Mouse (Mus musculus): Measurements from ENCODE around the gene Trappc2l.

The Trappc2l gene

DNA sequence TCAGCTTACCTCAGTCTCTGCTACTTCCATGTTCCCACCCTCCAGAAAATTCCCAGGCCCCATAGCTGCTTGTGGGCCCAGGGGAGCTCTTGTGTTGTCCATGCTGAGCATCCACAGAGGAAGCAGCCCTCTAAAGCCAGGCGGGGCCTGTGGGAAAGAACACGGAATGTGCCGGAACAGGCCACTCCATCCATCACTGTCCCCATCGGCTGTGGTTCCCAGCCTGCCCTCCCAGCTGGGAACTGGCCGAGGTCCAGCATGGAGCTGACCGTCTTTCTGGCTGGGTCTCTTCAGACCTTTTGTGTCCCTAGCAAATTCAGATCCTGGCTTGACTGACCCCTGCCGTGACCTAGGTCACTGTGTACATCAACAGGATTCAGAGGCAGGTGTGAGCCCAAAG, 43.3 kb downstream of the Trappc2l start:
- CTCF ChIA-PET = interaction anchor here (0.9 kb wide), 1 partner anchor 104 kb away, joined by 3 read pairs; no protein-coding TSS in a partner anchor

GRCm38 (mm10) chr8:122656056-122656999, 44.9 kb downstream of the Trappc2l start:
- CTCF ChIA-PET = no interaction called here

- CTCF ChIA-PET = no interaction called here
Measured at GRCm38 (mm10) chr8:122658149-122658806, 46.8 kb downstream of the Trappc2l start.

DNA sequence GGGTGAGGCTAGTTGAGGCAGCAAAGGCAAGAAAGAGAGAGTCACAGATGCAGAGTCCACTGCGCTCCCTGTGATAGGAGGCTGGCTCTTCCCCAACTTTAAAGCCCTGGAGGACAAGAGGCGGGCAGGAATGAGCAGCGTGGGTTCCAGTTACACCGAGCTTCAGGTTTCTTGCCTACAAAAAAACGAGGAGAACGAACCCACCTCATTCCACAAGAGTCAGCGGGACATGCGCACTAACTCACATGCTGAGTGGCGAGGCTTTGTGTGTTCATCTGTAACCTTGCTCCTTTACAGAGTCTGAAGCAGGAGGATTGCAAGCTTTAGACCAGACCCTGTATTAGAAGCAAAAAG, 47.3 kb downstream of the Trappc2l start:
- CTCF ChIA-PET = interaction anchor here (1.5 kb wide), 1 partner anchor 40 kb away, joined by 3 read pairs; no protein-coding TSS in a partner anchor

- CTCF ChIA-PET = interaction anchor here (0.5 to 1.5 kb wide), 4 partner anchors 41 to 625 kb away, joined by 3 read pairs; no protein-coding TSS in a partner anchor
Measured at GRCm38 (mm10) chr8:122660022-122660421, 48.6 kb downstream of the Trappc2l start.

DNA sequence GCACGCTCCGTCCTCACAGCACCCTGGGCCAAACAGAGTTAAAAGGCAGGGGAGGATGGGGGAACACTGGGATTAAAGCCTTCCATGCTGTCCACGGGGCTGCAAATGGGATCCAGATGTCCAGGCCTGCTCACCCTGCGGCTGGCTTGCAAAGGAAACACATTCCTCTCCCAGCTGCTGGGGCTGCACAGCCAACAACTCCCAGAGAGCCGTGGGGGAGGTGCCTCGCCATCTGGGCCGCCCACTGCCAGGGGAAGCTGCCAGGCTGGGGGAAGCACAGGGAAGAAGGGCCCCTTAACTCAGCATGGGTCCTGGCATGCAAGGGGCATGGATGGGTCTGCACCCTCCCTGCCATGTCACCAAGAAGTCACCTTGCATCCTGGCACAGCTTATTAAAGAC, 49.7 kb downstream of the Trappc2l start:
- CTCF ChIA-PET = no interaction called here

DNA sequence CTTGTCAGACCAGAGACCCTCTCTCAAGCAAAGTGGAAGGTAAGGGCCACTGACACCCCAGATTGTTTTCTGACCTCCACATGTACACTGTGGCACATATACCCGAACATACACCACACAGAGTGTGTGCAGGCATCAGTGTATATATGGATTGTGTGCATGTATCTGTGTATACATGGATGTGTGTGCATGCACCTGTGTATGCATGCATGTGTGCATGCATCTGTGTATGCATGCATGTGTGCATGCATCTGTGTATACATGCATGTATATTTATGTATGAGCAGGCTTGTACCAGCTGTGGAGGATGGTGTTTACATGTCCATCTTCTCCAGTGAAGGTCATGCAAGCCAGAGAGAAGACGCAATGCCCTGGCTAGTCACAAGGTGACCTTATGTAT, 50.5 kb downstream of the Trappc2l start:
- CTCF ChIA-PET = no interaction called here

GRCm38 (mm10) chr8:122663106-122663505, 51.7 kb downstream of the Trappc2l start:
- CTCF ChIA-PET = no interaction called here

- CTCF ChIA-PET = no interaction called here
Measured at GRCm38 (mm10) chr8:122663670-122664069, 52.2 kb downstream of the Trappc2l start.

DNA sequence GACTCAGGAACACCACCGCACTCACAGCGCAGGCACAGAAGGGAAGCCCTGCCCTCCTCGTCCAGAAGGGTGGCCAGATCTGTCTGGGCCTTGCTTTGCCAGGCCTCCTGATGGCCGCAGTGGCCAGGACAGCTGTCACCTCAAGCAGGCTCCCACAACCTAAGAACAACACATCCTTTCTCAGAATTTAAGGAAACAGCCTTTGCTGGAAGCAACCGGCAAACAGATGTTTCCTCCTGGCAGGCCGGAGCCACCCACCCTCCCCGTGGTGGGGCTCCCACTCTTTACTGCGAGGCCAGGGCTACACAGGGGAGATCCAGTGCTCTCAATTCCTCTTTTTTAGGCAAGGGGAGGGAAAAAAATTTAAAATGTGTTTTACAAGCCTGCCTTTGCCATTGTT, 53.8 kb downstream of the Trappc2l start:
- CTCF ChIA-PET = no interaction called here

GRCm38 (mm10) chr8:122665667-122666316, 54.4 kb downstream of the Trappc2l start:
- CTCF ChIA-PET = interaction anchor here (0.6 kb wide), 1 partner anchor 445 kb away, joined by 6 read pairs; no protein-coding TSS in a partner anchor
